Comparison of ENCODE assay signal across 24 mouse cellular contexts in genomic region chr2:154941952-154942351, GRCm38 (mm10). TPM values are rescaled to one million over a fixed set of nuclear protein-coding genes. Genes with fewer than 3 reads are reported as not detected.
DNase-seq lines count a peak whose midpoint lies in the region; ATAC-seq lines count a peak whose summit lies in the region.
"Had no signal": no experiment of that assay in that cellular context is flagged by ENCODE, and none has a peak within 500 bp of the region (broad histone marks: within the 10 kb centered on the region; RNA-seq: fewer than 3 reads in every experiment).

No protein-coding gene starts in this region.

- H3K9ac ChIP-seq in midbrain, embryonic 11.5 days (ENCODE audit: low read length), result no peak overlapping the region
- no peak overlapping the region for H3K9ac ChIP-seq in midbrain, embryonic 16.5 days (ENCODE audit: low read depth, low read length)
- 0 out of 2 replicates have a peak overlapping the region, but pooled peaks have one; percentile 33 for H3K9ac ChIP-seq in embryonic facial prominence, embryonic 13.5 days
- H3K9ac ChIP-seq: hindbrain, embryonic 13.5 days; midbrain, embryonic 15.5 days; neural tube, embryonic 12.5 days had no signal

- H3K27me3 ChIP-seq in midbrain, embryonic 11.5 days (ENCODE audit: control insufficient read depth, insufficient read depth, low read length), result no peaks in the 10 kb centered on the region
- H3K27me3 ChIP-seq in midbrain, embryonic 16.5 days (ENCODE audit: control insufficient read depth, insufficient read depth, low read depth, low read length), result no peaks in the 10 kb centered on the region
- no peaks in the 10 kb centered on the region for H3K27me3 ChIP-seq in embryonic facial prominence, embryonic 13.5 days
- H3K27me3 ChIP-seq: hindbrain, embryonic 13.5 days; midbrain, embryonic 15.5 days; neural tube, embryonic 12.5 days had no signal

- H3K4me2 ChIP-seq in midbrain, embryonic 11.5 days, result no peak overlapping the region
- H3K4me2 ChIP-seq in midbrain, embryonic 16.5 days (ENCODE audit: low read length), result no peak overlapping the region
- no peak overlapping the region for H3K4me2 ChIP-seq in embryonic facial prominence, embryonic 13.5 days
- H3K4me2 ChIP-seq: hindbrain, embryonic 13.5 days; midbrain, embryonic 15.5 days had no signal

- H3K36me3 ChIP-seq in midbrain, embryonic 11.5 days (ENCODE audit: control insufficient read depth, insufficient read depth, low read length), result no peaks in the 10 kb centered on the region
- H3K36me3 ChIP-seq in midbrain, embryonic 16.5 days (ENCODE audit: control insufficient read depth, insufficient read depth, low read length), result no peaks in the 10 kb centered on the region
- H3K36me3 ChIP-seq in embryonic facial prominence, embryonic 13.5 days, result no peaks in the 10 kb centered on the region
- H3K36me3 ChIP-seq: hindbrain, embryonic 13.5 days; midbrain, embryonic 15.5 days; neural tube, embryonic 12.5 days had no signal

- no peak for ATAC-seq in midbrain, embryonic 11.5 days (ENCODE audit: low FRiP score)
- no peak for ATAC-seq in midbrain, embryonic 16.5 days
- no peak for ATAC-seq in embryonic facial prominence, embryonic 13.5 days (ENCODE audit: insufficient number of reproducible peaks, insufficient read depth, low FRiP score, low TSS enrichment, low read depth)
- 0 out of 2 replicates have a peak, but pooled peaks have one; percentile 51 for ATAC-seq in megakaryocyte, adult 5-6 weeks (ENCODE audit: poor library complexity, severe bottlenecking)
- ATAC-seq: CD4-positive, CD25-positive, alpha-beta regulatory T cell, adult 4 months; forebrain, embryonic 16.5 days; intestine, embryonic 16.5 days; midbrain, embryonic 15.5 days had no signal

- no peak overlapping the region for H3K27ac ChIP-seq in midbrain, embryonic 11.5 days (ENCODE audit: low read depth, low read length)
- no peak overlapping the region for H3K27ac ChIP-seq in midbrain, embryonic 16.5 days (ENCODE audit: low read length)
- peak overlapping the region; percentile 29; the same call in 1 of the 2 replicates for H3K27ac ChIP-seq in embryonic facial prominence, embryonic 13.5 days
- H3K27ac ChIP-seq: gastrocnemius, adult 2 months; hindbrain, embryonic 13.5 days; kidney, postnatal 0 days; midbrain, embryonic 15.5 days; neural tube, embryonic 12.5 days had no signal

- no peak overlapping the region for H3K4me3 ChIP-seq in midbrain, embryonic 11.5 days (ENCODE audit: low read depth, low read length)
- no peak overlapping the region for H3K4me3 ChIP-seq in midbrain, embryonic 16.5 days (ENCODE audit: low read depth, low read length)
- H3K4me3 ChIP-seq in embryonic facial prominence, embryonic 13.5 days, result no peak overlapping the region
- H3K4me3 ChIP-seq: erythroblast, embryonic 14.5 days; gastrocnemius, adult 2 months; hindbrain, embryonic 13.5 days; midbrain, embryonic 15.5 days; neural tube, embryonic 12.5 days had no signal

- H3K9me3 ChIP-seq in midbrain, embryonic 11.5 days (ENCODE audit: control insufficient read depth, low read length), result no peaks in the 10 kb centered on the region
- H3K9me3 ChIP-seq in midbrain, embryonic 16.5 days (replicated peaks; ENCODE audit: control insufficient read depth, low read length, poor library complexity, severe bottlenecking), result no peaks in the 10 kb centered on the region
- no peaks in the 10 kb centered on the region for H3K9me3 ChIP-seq in embryonic facial prominence, embryonic 13.5 days
- H3K9me3 ChIP-seq: hindbrain, embryonic 13.5 days; midbrain, embryonic 15.5 days; neural tube, embryonic 12.5 days had no signal

- peaks cover 2% of the 10 kb centered on the region; the same call in 1 of the 2 replicates for H3K4me1 ChIP-seq in midbrain, embryonic 11.5 days (ENCODE audit: control insufficient read depth, insufficient read depth, low read length)
- H3K4me1 ChIP-seq in midbrain, embryonic 16.5 days (ENCODE audit: control insufficient read depth, insufficient read depth, low read length), result no peaks in the 10 kb centered on the region
- peaks cover 18% of the 10 kb centered on the region for H3K4me1 ChIP-seq in embryonic facial prominence, embryonic 13.5 days

- 79% methylated on average over 10 of the region's 10 CpGs for WGBS in midbrain, embryonic 11.5 days
- WGBS in midbrain, embryonic 16.5 days, result 73% methylated on average over 10 of the region's 10 CpGs
- WGBS in embryonic facial prominence, embryonic 13.5 days, result 45% methylated on average over 10 of the region's 10 CpGs

- peak; percentile 37 for DNase-seq in midbrain, embryonic 11.5 days (ENCODE audit: low spot score, missing footprints)
- DNase-seq in spleen, adult 12 weeks (ENCODE audit: low spot score), result no peak
- DNase-seq in spleen, postnatal 10 days (ENCODE audit: low spot score in 2 of 2), result no peak
- no peak for DNase-seq in right cerebral cortex, postnatal 25 days
- DNase-seq: cerebellum, adult 8-10 months; cerebellum, postnatal 36 days; gastrocnemius, adult 2 months; gastrocnemius, postnatal 36 days; heart, postnatal 14 days; kidney, adult 8-10 months; kidney, postnatal 4 days; lung, postnatal 36 days; thymus, postnatal 14 days had no signal

RNA-seq across cellular contexts. Expression of gene Eif2s2, which starts 49.2 kb away (rescaled TPM):
- polyA plus RNA-seq in midbrain, embryonic 11.5 days (2014; fragmentation: Nextera tagmentation; extraction: Ambion mirVana), result 135 and 144 TPM in 2 replicates
- 69.3 and 72.3 TPM in 2 replicates for polyA plus RNA-seq in midbrain, embryonic 16.5 days (2015; fragmentation: Nextera tagmentation; extraction: Ambion mirVana)
- 138 and 143 TPM in 2 replicates for polyA plus RNA-seq in embryonic facial prominence, embryonic 13.5 days (2015; fragmentation: Nextera tagmentation; extraction: Ambion mirVana)
- total RNA-seq in megakaryocyte, adult 5-6 weeks (2015), result 109 and 115 TPM in 2 replicates
- 95.9 and 103 TPM in 2 replicates for total RNA-seq in megakaryocyte, adult 5-6 weeks (2017)
